Mouse (Mus musculus): ENCODE results near the gene Snrpg.
"Not testable (repeated sequence)": the region's sequence is repeated elsewhere in the genome, so short reads cannot be mapped to it uniquely, and the experiment has no call there.

Snrpg gene

GRCm38 (mm10) chr6:86370764-86371339, at the start of gene Snrpg:
Snrpg (plus strand) TSS chr6:86371304.
- no peak for DNase-seq (ENCODE audit: low read depth, low spot score)

- no peak for DNase-seq (ENCODE audit: low read depth, low spot score)
Measured at GRCm38 (mm10) chr6:86322031-86322563, 49.0 kb upstream of the Snrpg start.

GRCm38 (mm10) chr6:86322991-86323390, 48.1 kb upstream of the Snrpg start:
- DNase-seq (ENCODE audit: low read depth, low spot score): no peak

GRCm38 (mm10) chr6:86324400-86324799, 46.7 kb upstream of the Snrpg start:
- DNase-seq (ENCODE audit: low read depth, low spot score): no peak

GRCm38 (mm10) chr6:86325646-86326045, 45.5 kb upstream of the Snrpg start:
- DNase-seq (ENCODE audit: low read depth, low spot score): no peak

GRCm38 (mm10) chr6:86326866-86327265, 44.2 kb upstream of the Snrpg start:
- no peak for DNase-seq (ENCODE audit: low read depth, low spot score)

- DNase-seq (ENCODE audit: low read depth, low spot score): no peak
Measured at GRCm38 (mm10) chr6:86328369-86328768, 42.7 kb upstream of the Snrpg start.

GRCm38 (mm10) chr6:86329943-86330342, 41.2 kb upstream of the Snrpg start:
- no peak for DNase-seq (ENCODE audit: low read depth, low spot score)

GRCm38 (mm10) chr6:86335121-86335849, 35.8 kb upstream of the Snrpg start:
- no peak for DNase-seq (ENCODE audit: low read depth, low spot score)

- DNase-seq (ENCODE audit: low read depth, low spot score): no peak
Measured at GRCm38 (mm10) chr6:86335860-86336259, 35.2 kb upstream of the Snrpg start.

GRCm38 (mm10) chr6:86336340-86336739, 34.8 kb upstream of the Snrpg start:
- not testable (repeated sequence) for DNase-seq (ENCODE audit: low read depth, low spot score)

- DNase-seq (ENCODE audit: low read depth, low spot score): no peak
Measured at GRCm38 (mm10) chr6:86343656-86344055, 27.4 kb upstream of the Snrpg start.

GRCm38 (mm10) chr6:86346063-86346462, 25.0 kb upstream of the Snrpg start:
- DNase-seq (ENCODE audit: low read depth, low spot score): no peak

GRCm38 (mm10) chr6:86349257-86349656, 21.8 kb upstream of the Snrpg start:
- no peak for DNase-seq (ENCODE audit: low read depth, low spot score)

- DNase-seq (ENCODE audit: low read depth, low spot score): no peak
Measured at GRCm38 (mm10) chr6:86354948-86355347, 16.2 kb upstream of the Snrpg start.

GRCm38 (mm10) chr6:86356956-86357355, 14.1 kb upstream of the Snrpg start:
- no peak for DNase-seq (ENCODE audit: low read depth, low spot score)

- DNase-seq (ENCODE audit: low read depth, low spot score): no peak
Measured at GRCm38 (mm10) chr6:86360691-86361090, 10.4 kb upstream of the Snrpg start.

GRCm38 (mm10) chr6:86361373-86361772, 9.7 kb upstream of the Snrpg start:
- no peak for DNase-seq (ENCODE audit: low read depth, low spot score)

GRCm38 (mm10) chr6:86364442-86365141, 6.5 kb upstream of the Snrpg start:
- DNase-seq (ENCODE audit: low read depth, low spot score): peak; percentile 67

- peak; percentile 99 for DNase-seq (ENCODE audit: low read depth, low spot score)
Measured at GRCm38 (mm10) chr6:86365371-86366124, 5.6 kb upstream of the Snrpg start, which contains the start of gene Fam136a. Fam136a (plus strand) TSS chr6:86365646.

GRCm38 (mm10) chr6:86366125-86366852, 4.8 kb upstream of the Snrpg start:
- peak; percentile 44 for DNase-seq (ENCODE audit: low read depth, low spot score)
